In the genomic region with DNA sequence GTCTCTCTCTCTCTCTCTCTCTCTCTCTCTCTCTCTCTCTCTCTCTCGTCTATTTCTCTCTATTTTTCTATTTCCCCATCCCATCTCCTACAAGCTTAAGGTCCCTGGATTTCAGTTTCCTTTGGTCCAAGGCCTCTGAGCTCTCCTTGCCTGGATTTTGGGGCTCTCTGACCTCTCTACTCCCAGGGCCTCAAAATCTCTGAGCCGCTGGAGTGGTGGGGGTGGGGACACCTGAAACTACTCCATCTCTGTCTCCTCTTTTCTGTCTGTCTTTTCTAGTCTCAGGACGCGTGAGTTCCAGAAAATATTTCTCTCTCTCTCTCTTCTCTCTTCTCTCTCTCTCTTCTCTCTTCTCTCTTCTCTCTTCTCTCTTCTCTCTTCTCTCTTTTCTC, we compare ENCODE assay signal across 9 mouse cellular contexts. TPM values are rescaled to one million over a fixed set of nuclear protein-coding genes. Genes with fewer than 3 reads are reported as not detected.
A peak's percentile ranks its signal among the peaks of the same experiment; 100 is the strongest.
DNase-seq lines count a peak whose midpoint lies in the region; ATAC-seq lines count a peak whose summit lies in the region.
"Had no signal": no experiment of that assay in that cellular context is flagged by ENCODE, and none has a peak within 500 bp of the region (broad histone marks: within the 10 kb centered on the region; RNA-seq: fewer than 3 reads in every experiment).

No protein-coding gene starts in this region.

- H3K4me2 ChIP-seq in heart, embryonic 14.5 days (ENCODE audit: low read length): peak overlapping the region; percentile 66
- peak overlapping the region; percentile 64 for H3K4me2 ChIP-seq in hindbrain, embryonic 12.5 days (replicated peaks)
- peak overlapping the region; percentile 71 for H3K4me2 ChIP-seq in midbrain, embryonic 13.5 days (replicated peaks)

- ATAC-seq in heart, embryonic 14.5 days (ENCODE audit: insufficient number of reproducible peaks, insufficient read depth, low FRiP score, low read depth): no peak
- ATAC-seq in hindbrain, embryonic 12.5 days (ENCODE audit: low FRiP score): peak; percentile 33
- peak; percentile 18 for ATAC-seq in midbrain, embryonic 13.5 days
- ATAC-seq in monocyte, adult 5-6 weeks (replicated peaks; ENCODE audit: insufficient number of reproducible peaks, low FRiP score, low TSS enrichment, poor library complexity, severe bottlenecking): no peak

- H3K9ac ChIP-seq in heart, embryonic 14.5 days (ENCODE audit: low read length): no peak overlapping the region; the same call in 1 of the 2 replicates
- peak overlapping the region; percentile 84 for H3K9ac ChIP-seq in hindbrain, embryonic 12.5 days
- peak overlapping the region; percentile 83 for H3K9ac ChIP-seq in midbrain, embryonic 13.5 days (replicated peaks)

- no peak overlapping the region for H3K27ac ChIP-seq in heart, embryonic 14.5 days (replicated peaks in 1 of 2; ENCODE audit: control insufficient read depth in 1 of 2, insufficient read depth in 1 of 2, low read depth in 2 of 2, low read length in 2 of 2)
- H3K27ac ChIP-seq in hindbrain, embryonic 12.5 days: peak overlapping the region; percentile 92
- H3K27ac ChIP-seq in midbrain, embryonic 13.5 days: peak overlapping the region; percentile 93

- peak overlapping the region; percentile 36 to 39 for H3K4me3 ChIP-seq in heart, embryonic 14.5 days (ENCODE audit: control insufficient read depth in 1 of 2, insufficient read depth in 1 of 2, low read depth in 1 of 2, low read length in 2 of 2)
- peak overlapping the region; percentile 83 for H3K4me3 ChIP-seq in hindbrain, embryonic 12.5 days
- H3K4me3 ChIP-seq in midbrain, embryonic 13.5 days (replicated peaks): peak overlapping the region; percentile 60

- H3K9me3 ChIP-seq in heart, embryonic 14.5 days (ENCODE audit: control insufficient read depth, low read length): no peaks in the 10 kb centered on the region
- no peaks in the 10 kb centered on the region for H3K9me3 ChIP-seq in hindbrain, embryonic 12.5 days (replicated peaks)
- no peaks in the 10 kb centered on the region for H3K9me3 ChIP-seq in midbrain, embryonic 13.5 days
- H3K9me3 ChIP-seq: G1E had no signal

- no peaks in the 10 kb centered on the region for H3K36me3 ChIP-seq in heart, embryonic 14.5 days (ENCODE audit: control insufficient read depth, insufficient read depth, low read length)
- no peaks in the 10 kb centered on the region for H3K36me3 ChIP-seq in hindbrain, embryonic 12.5 days
- no peaks in the 10 kb centered on the region for H3K36me3 ChIP-seq in midbrain, embryonic 13.5 days
- H3K36me3 ChIP-seq: G1E had no signal

- peaks cover 54% of the 10 kb centered on the region for H3K27me3 ChIP-seq in heart, embryonic 14.5 days (ENCODE audit: control insufficient read depth, insufficient read depth, low read length)
- peaks cover 10% of the 10 kb centered on the region; the same call in 1 of the 2 replicates for H3K27me3 ChIP-seq in hindbrain, embryonic 12.5 days
- peaks cover 17% of the 10 kb centered on the region for H3K27me3 ChIP-seq in midbrain, embryonic 13.5 days

- no peak for DNase-seq in heart, adult 8-10 months (ENCODE audit: low spot score)
- DNase-seq in brain, adult 2 months (ENCODE audit: low read depth, low spot score): peak; percentile 36
- no peak for DNase-seq in layer of hippocampus, postnatal 36 days
- no peak for DNase-seq in left cerebral cortex, postnatal 14 days (ENCODE audit: low spot score in 2 of 2)

- peaks cover 0 to 3% of the 10 kb centered on the region in 2 experiments; a peak in 1 of 4 replicates for H3K4me1 ChIP-seq in heart, embryonic 14.5 days (ENCODE audit: control insufficient read depth in 2 of 2, insufficient read depth in 2 of 2, low read length in 2 of 2)
- H3K4me1 ChIP-seq in hindbrain, embryonic 12.5 days: peaks cover 19% of the 10 kb centered on the region
- H3K4me1 ChIP-seq in midbrain, embryonic 13.5 days (replicated peaks): peaks cover 31% of the 10 kb centered on the region

- intact Hi-C loops in left cerebral cortex, postnatal 14 days (cut with DNase I): no loop called here

- 4% methylated on average over 4 of the region's 4 CpGs for WGBS in heart, embryonic 14.5 days
- WGBS in hindbrain, embryonic 12.5 days: 2% methylated on average over 4 of the region's 4 CpGs
- WGBS in midbrain, embryonic 13.5 days: 0% methylated on average over 4 of the region's 4 CpGs

RNA-seq across cellular contexts. Expression of gene Cacng7, which starts 0.5 kb away (rescaled TPM):
- 0.39 and 0.88 TPM in 2 replicates for polyA plus RNA-seq in heart, embryonic 14.5 days (2014; fragmentation: Nextera tagmentation; extraction: Ambion mirVana)
- total RNA-seq in heart, adult 8-10 months (2022): 1 to 10 TPM; 3.0 to 3.6 (median 3.3) TPM
- 3.7 and 4.6 TPM in 2 replicates for polyA plus RNA-seq in hindbrain, embryonic 12.5 days (2016; fragmentation: Nextera tagmentation; extraction: Ambion mirVana)
- 4.3 and 5.2 TPM in 2 replicates for polyA plus RNA-seq in midbrain, embryonic 13.5 days (2015; fragmentation: Nextera tagmentation; extraction: Ambion mirVana)
- total RNA-seq in monocyte, adult 5-6 weeks (2017): not detected in 3 replicates
- 100 to 1,000 TPM; 130 to 131 TPM for total RNA-seq in layer of hippocampus, postnatal 36 days (2021)
- 100 to 1,000 TPM; 149 to 171 TPM for total RNA-seq in left cerebral cortex, postnatal 14 days (2021)
- polyA plus RNA-seq: G1E had no signal

RNA-seq across cellular contexts. Expression of gene Prkcg, which starts 43.2 kb away (rescaled TPM):
- polyA plus RNA-seq in heart, embryonic 14.5 days (2014; fragmentation: Nextera tagmentation; extraction: Ambion mirVana): 0.28 and 0.59 TPM in 2 replicates
- total RNA-seq in heart, adult 8-10 months (2022): 1 to 10 TPM in 2 of 4 experiments, under 1 TPM in 2; 0.57 to 1.8 (median 1.1) TPM
- 0.35 and 0.39 TPM in 2 replicates for polyA plus RNA-seq in hindbrain, embryonic 12.5 days (2016; fragmentation: Nextera tagmentation; extraction: Ambion mirVana)
- 0.66 and 1.7 TPM in 2 replicates for polyA plus RNA-seq in midbrain, embryonic 13.5 days (2015; fragmentation: Nextera tagmentation; extraction: Ambion mirVana)
- total RNA-seq in monocyte, adult 5-6 weeks (2017): 1.9 to 7.0 TPM (median 3.2 TPM) in 3 replicates
- 100 to 1,000 TPM; 495 to 539 TPM for total RNA-seq in layer of hippocampus, postnatal 36 days (2021)
- total RNA-seq in left cerebral cortex, postnatal 14 days (2021): 100 to 1,000 TPM; 352 to 363 TPM
- polyA plus RNA-seq: G1E had no signal

RNA-seq across cellular contexts. Expression of gene Myadm, which starts 43.3 kb away (rescaled TPM):
- 220 and 248 TPM in 2 replicates for polyA plus RNA-seq in heart, embryonic 14.5 days (2014; fragmentation: Nextera tagmentation; extraction: Ambion mirVana)
- total RNA-seq in heart, adult 8-10 months (2022): 100 to 1,000 TPM in 3 of 4 experiments, 10 to 100 TPM in 1; 93.9 to 139 (median 128) TPM
- 36.1 and 41.7 TPM in 2 replicates for polyA plus RNA-seq in hindbrain, embryonic 12.5 days (2016; fragmentation: Nextera tagmentation; extraction: Ambion mirVana)
- polyA plus RNA-seq in midbrain, embryonic 13.5 days (2015; fragmentation: Nextera tagmentation; extraction: Ambion mirVana): 21.8 and 23.8 TPM in 2 replicates
- 50.6 to 61.2 TPM (median 60.3 TPM) in 3 replicates for total RNA-seq in monocyte, adult 5-6 weeks (2017)
- 10 to 100 TPM; 63.5 to 67.3 TPM for total RNA-seq in layer of hippocampus, postnatal 36 days (2021)
- total RNA-seq in left cerebral cortex, postnatal 14 days (2021): 100 to 1,000 TPM in 1 of 2 experiments, 10 to 100 TPM in 1; 97.5 to 101 TPM
- polyA plus RNA-seq: G1E had no signal

RNA-seq across cellular contexts. Expression of gene Cacng8, which starts 58.3 kb away (rescaled TPM):
- 0.28 and 0.63 TPM in 2 replicates for polyA plus RNA-seq in heart, embryonic 14.5 days (2014; fragmentation: Nextera tagmentation; extraction: Ambion mirVana)
- not detected for total RNA-seq in heart, adult 8-10 months (2022)
- polyA plus RNA-seq in hindbrain, embryonic 12.5 days (2016; fragmentation: Nextera tagmentation; extraction: Ambion mirVana): 7.9 and 8.6 TPM in 2 replicates
- 12.9 and 13.9 TPM in 2 replicates for polyA plus RNA-seq in midbrain, embryonic 13.5 days (2015; fragmentation: Nextera tagmentation; extraction: Ambion mirVana)
- not detected in 3 replicates for total RNA-seq in monocyte, adult 5-6 weeks (2017)
- 100 to 1,000 TPM; 406 to 411 TPM for total RNA-seq in layer of hippocampus, postnatal 36 days (2021)
- 100 to 1,000 TPM; 176 to 203 TPM for total RNA-seq in left cerebral cortex, postnatal 14 days (2021)
- total RNA-seq: G1E had no signal
- polyA plus RNA-seq: G1E had no signal

Comparison
In these comparisons a context has a peak if more than half of its experiments do, and no peak if none do; other contexts are left out.
1. ATAC-seq: peak in hindbrain, embryonic 12.5 days (single experiment) and midbrain, embryonic 13.5 days (single experiment); none in heart, embryonic 14.5 days (single experiment) and monocyte, adult 5-6 weeks (single experiment).
2. H3K27ac ChIP-seq: peak in hindbrain, embryonic 12.5 days (single experiment) and midbrain, embryonic 13.5 days (single experiment); none in heart, embryonic 14.5 days (0 of 2).
3. RNA of gene Cacng7, which starts 0.5 kb away (total RNA-seq): 149 to 171 TPM in left cerebral cortex, postnatal 14 days and 130 to 131 TPM in layer of hippocampus, postnatal 36 days; 3.0 to 3.6 TPM in heart, adult 8-10 months and not detected in monocyte, adult 5-6 weeks; every median in the first group is over 10 times any median in the second.
4. RNA of gene Prkcg, which starts 43.2 kb away (total RNA-seq): 495 to 539 TPM in layer of hippocampus, postnatal 36 days and 352 to 363 TPM in left cerebral cortex, postnatal 14 days; 1.9 to 7.0 TPM in monocyte, adult 5-6 weeks and 0.57 to 1.8 TPM in heart, adult 8-10 months; every median in the first group is over 10 times any median in the second.
5. Peak in every context shown above with its lines, with median percentiles within 50 percentile points of each other: H3K4me2 ChIP-seq and H3K4me3 ChIP-seq.